Mouse (Mus musculus) hindbrain, embryonic 12.5 days (tissue): ENCODE results near the gene Zscan4b. TPM values are rescaled to one million over a fixed set of nuclear protein-coding genes. Genes with fewer than 3 reads are reported as not detected.
"Not testable (repeated sequence)": the region's sequence is repeated elsewhere in the genome, so short reads cannot be mapped to it uniquely, and the experiment has no call there.

Experiments
- ATAC-seq: fragments of 200-750 bp; cut with Nextera tagmentation; 2 replicates; pipeline ENCODE4 v1.8.0; 2017; ENCODE audit warnings: moderate TSS enrichment; ENCODE audit not compliant: low FRiP score
- H3K27ac ChIP-seq: fragments of 300-500 bp; sonication (generic); 2 replicates; pipeline ENCODE4 v1.5.1; 2016; ENCODE audit warnings: mild to moderate bottlenecking
- H3K27me3 ChIP-seq: fragments of 300-500 bp; sonication (generic); 2 replicates; pipeline ENCODE4 v1.6.1; 2016; ENCODE audit warnings: mild to moderate bottlenecking
- H3K36me3 ChIP-seq: fragments of 300-500 bp; sonication (generic); 2 replicates; pipeline ENCODE4 v1.6.1; 2016; ENCODE audit warnings: mild to moderate bottlenecking
- H3K4me1 ChIP-seq: fragments of 300-500 bp; sonication (generic); 2 replicates; pipeline ENCODE4 v1.6.1; 2016
- H3K4me2 ChIP-seq: fragments of 300-500 bp; sonication (generic); replicated peaks from 2 replicates; pipeline ENCODE4 v1.6.1; 2016; ENCODE audit warnings: mild to moderate bottlenecking
- H3K4me3 ChIP-seq: fragments of 300-500 bp; sonication (generic); 2 replicates; pipeline ENCODE4 v1.5.1; 2016; ENCODE audit warnings: mild to moderate bottlenecking
- H3K9ac ChIP-seq: fragments of 300-500 bp; sonication (generic); 2 replicates; pipeline ENCODE4 v1.6.1; 2016; ENCODE audit warnings: mild to moderate bottlenecking, moderate library complexity
- H3K9me3 ChIP-seq: fragments of 300-500 bp; sonication (generic); replicated peaks from 2 replicates; pipeline ENCODE4 v1.6.1; 2016; ENCODE audit warnings: mild to moderate bottlenecking
- WGBS: fragments of 180-500 bp; shearing (Covaris S2); methylation state at CpG from one replicate; pipeline ENCODE4 v1.1.7; 2016; 5-methylcytosine and 5-hydroxymethylcytosine counted together
- polyA plus RNA-seq: library from polyadenylated mRNA; unstranded; fragments of >200 nt; fragmentation: Nextera tagmentation; extraction: Ambion mirVana; gene quantifications from 2 replicates; pipeline ENCODE4 v1.2.1, GENCODE M21; 2016

Zscan4b gene
- polyA plus RNA-seq: not detected in 2 replicates

DNA sequence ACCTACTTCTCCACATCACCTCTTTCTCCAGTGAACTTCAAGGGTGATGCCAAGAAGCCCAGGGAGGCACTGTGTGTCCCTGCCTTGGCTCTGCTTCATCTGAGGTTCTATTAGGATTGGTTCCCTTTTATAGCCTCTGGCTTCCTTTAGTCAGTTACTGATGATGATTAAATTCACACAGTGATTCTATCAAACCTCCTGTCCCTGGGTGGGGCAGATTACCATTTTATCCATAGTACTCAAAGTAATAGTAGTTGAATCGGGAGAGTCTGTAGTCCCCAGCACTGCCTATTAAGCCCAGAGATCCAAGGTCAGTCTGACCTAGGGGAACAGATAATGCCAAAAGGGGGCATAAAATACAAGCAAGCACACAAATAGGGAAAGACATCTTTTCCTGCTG is at the start of gene Zscan4b:
Gene Zscan4b (minus strand): TSS at position 101 of the 400 bp plus-strand sequence.
- H3K9me3 ChIP-seq, H3K4me1 ChIP-seq, H3K4me3 ChIP-seq, H3K36me3 ChIP-seq, H3K4me2 ChIP-seq, ATAC-seq, H3K27me3 ChIP-seq, H3K9ac ChIP-seq, H3K27ac ChIP-seq: not testable (repeated sequence)
- 96% methylated on average over 1 of the region's 1 CpGs for WGBS

Other genes with a start within 250 kb of the Zscan4b start
- not detected in 2 replicates for gene Nlrp4b, start 217.3 kb downstream of the Zscan4b start, polyA plus RNA-seq
- not detected in 2 replicates for gene Vmn1r71, start 150.7 kb downstream of the Zscan4b start, polyA plus RNA-seq
- not detected in 2 replicates for gene Zscan4c, start 100.7 kb upstream of the Zscan4b start, polyA plus RNA-seq
- gene Zscan4-ps1, start 164.6 kb upstream of the Zscan4b start, polyA plus RNA-seq: not detected in 2 replicates